Comparison of ENCODE assay signal across 17 mouse cellular contexts in the genomic region with DNA sequence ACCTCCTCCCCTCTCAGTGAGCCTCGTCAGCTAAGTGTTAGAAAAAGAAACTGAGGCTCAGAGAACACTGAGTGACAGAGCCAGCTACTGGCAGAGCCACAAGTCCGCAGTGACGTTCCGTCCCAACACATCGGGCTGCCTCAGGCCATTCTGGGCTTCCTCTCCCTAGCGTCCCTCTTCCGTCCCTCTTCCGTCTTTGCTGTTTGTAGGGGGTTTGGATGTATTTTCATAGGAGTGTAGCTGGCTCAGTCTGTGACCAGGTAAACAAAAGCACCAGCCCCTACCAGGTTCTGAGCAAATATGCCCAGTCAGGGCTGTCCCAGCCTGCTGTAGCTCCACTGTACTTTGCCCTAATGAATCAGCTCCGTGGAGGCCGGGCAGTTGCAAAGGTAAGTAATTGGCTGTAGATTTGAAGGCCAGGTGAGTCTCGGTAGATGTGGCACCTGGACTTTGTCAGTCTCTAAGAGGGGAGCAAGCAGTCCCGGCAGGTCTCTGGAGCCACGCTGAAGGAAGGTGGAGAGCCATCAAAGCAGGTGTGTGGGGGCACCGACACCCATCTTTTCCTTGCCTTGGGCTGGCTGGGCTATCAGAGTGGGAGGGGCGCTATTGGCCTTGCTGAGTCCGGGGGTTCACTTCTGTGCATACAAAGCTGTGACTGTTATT. TPM values are rescaled to one million over a fixed set of nuclear protein-coding genes. Genes with fewer than 3 reads are reported as not detected.
DNase-seq lines count a peak whose midpoint lies in the region; ATAC-seq and TF ChIP-seq lines count a peak whose summit lies in the region.
"Had no signal": no experiment of that assay in that cellular context is flagged by ENCODE, and none has a peak within 500 bp of the region (broad histone marks: within the 10 kb centered on the region; RNA-seq: fewer than 3 reads in every experiment).

No protein-coding gene starts in this region.

- WGBS in kidney, postnatal 0 days: 79% methylated on average over 16 of the region's 16 CpGs
- WGBS in liver, embryonic 13.5 days (ENCODE audit: insufficient replicate concordance): 69% methylated on average over 16 of the region's 16 CpGs

- H3K4me3 ChIP-seq in kidney, postnatal 0 days (replicated peaks; ENCODE audit: low read depth, low read length): no peak overlapping the region
- H3K4me3 ChIP-seq in liver, embryonic 13.5 days (replicated peaks): peak overlapping the region; percentile 3; the same call in 1 of the 2 replicates
- H3K4me3 ChIP-seq: heart, embryonic 13.5 days; hindbrain, embryonic 10.5 days; left cerebral cortex, adult 2 months; limb, embryonic 13.5 days had no signal

- no peak overlapping the region for H3K9ac ChIP-seq in kidney, postnatal 0 days (ENCODE audit: low read depth, low read length)
- H3K9ac ChIP-seq in liver, embryonic 13.5 days: no peak overlapping the region
- H3K9ac ChIP-seq: heart, embryonic 13.5 days; limb, embryonic 13.5 days had no signal

- DNase-seq in urinary bladder, postnatal 14 days (ENCODE audit: low spot score): peak; percentile 22
- DNase-seq in urinary bladder, postnatal 4 days (ENCODE audit: low spot score in 2 of 2): no peak
- DNase-seq in kidney, postnatal 0 days (ENCODE audit: low spot score): no peak
- no peak for DNase-seq in liver, embryonic 13.5 days
- peak; percentile 80 for DNase-seq in yolk sac, embryonic 10.5 days (ENCODE audit: low spot score)
- no peak for DNase-seq in right cerebral cortex, adult 18-20 months
- no peak for DNase-seq in heart, adult 8-10 months (ENCODE audit: low spot score)
- DNase-seq: cerebellum, adult 11 months; gastrocnemius, postnatal 36 days; thymus, adult 18-20 months had no signal

- no peak for TF ChIP-seq CTCF in kidney, postnatal 0 days (IDR thresholded peaks at IDR 0.05; ENCODE audit: low read depth)

- no peaks in the 10 kb centered on the region for H3K27me3 ChIP-seq in kidney, postnatal 0 days (ENCODE audit: insufficient read depth, low read length)
- no peaks in the 10 kb centered on the region for H3K27me3 ChIP-seq in liver, embryonic 13.5 days

- no peaks in the 10 kb centered on the region for H3K9me3 ChIP-seq in kidney, postnatal 0 days (replicated peaks; ENCODE audit: low read length)
- no peaks in the 10 kb centered on the region for H3K9me3 ChIP-seq in liver, embryonic 13.5 days (replicated peaks)
- H3K9me3 ChIP-seq: heart, embryonic 13.5 days; hindbrain, embryonic 10.5 days; limb, embryonic 13.5 days had no signal

- H3K4me1 ChIP-seq in kidney, postnatal 0 days (replicated peaks; ENCODE audit: insufficient read depth, low read length): no peaks in the 10 kb centered on the region
- no peaks in the 10 kb centered on the region for H3K4me1 ChIP-seq in liver, embryonic 13.5 days (replicated peaks)
- H3K4me1 ChIP-seq: heart, embryonic 13.5 days; hindbrain, embryonic 10.5 days; limb, embryonic 13.5 days had no signal

- H3K4me2 ChIP-seq in kidney, postnatal 0 days (ENCODE audit: low read length): no peak overlapping the region
- H3K4me2 ChIP-seq in liver, embryonic 13.5 days: peak overlapping the region; percentile 34
- H3K4me2 ChIP-seq: heart, embryonic 13.5 days; limb, embryonic 13.5 days had no signal

- ATAC-seq in kidney, postnatal 0 days (replicated peaks; ENCODE audit: low FRiP score, low read depth): peak; percentile 85
- ATAC-seq in liver, embryonic 13.5 days (ENCODE audit: low read depth): peak; percentile 77
- ATAC-seq: activated CD4-positive, CD25-positive, alpha-beta regulatory T cell, adult 4 months; forebrain, embryonic 16.5 days had no signal

- H3K36me3 ChIP-seq in kidney, postnatal 0 days (ENCODE audit: insufficient read depth, low read length): no peaks in the 10 kb centered on the region
- H3K36me3 ChIP-seq in liver, embryonic 13.5 days: no peaks in the 10 kb centered on the region
- H3K36me3 ChIP-seq: heart, embryonic 13.5 days; hindbrain, embryonic 10.5 days; limb, embryonic 13.5 days had no signal

- no peak overlapping the region for H3K27ac ChIP-seq in kidney, postnatal 0 days
- peak overlapping the region; percentile 77 for H3K27ac ChIP-seq in liver, embryonic 13.5 days
- H3K27ac ChIP-seq: heart, embryonic 13.5 days; hindbrain, embryonic 10.5 days; left cerebral cortex, adult 2 months; limb, embryonic 13.5 days had no signal

RNA-seq across cellular contexts. Expression of a gene that starts 19.3 kb away (rescaled TPM):
- polyA plus RNA-seq in kidney, postnatal 0 days (2015; fragmentation: Nextera tagmentation; extraction: Ambion mirVana): 1.8 and 2.2 TPM in 2 replicates
- polyA plus RNA-seq in liver, embryonic 13.5 days (2015; fragmentation: Nextera tagmentation; extraction: Ambion mirVana): 3.5 and 4.8 TPM in 2 replicates
- 1 to 10 TPM in 1 of 4 experiments, under 1 TPM in 3; 0.82 to 1.9 (median 0.86) TPM for total RNA-seq in heart, adult 8-10 months (2022)
- total RNA-seq: megakaryocyte-erythroid progenitor cell, adult 5-6 weeks had no signal

Comparison
In these comparisons a context has a peak if more than half of its experiments do, and no peak if none do; other contexts are left out.
1. DNase-seq: peak in urinary bladder, postnatal 14 days (single experiment) and yolk sac, embryonic 10.5 days (single experiment); none in urinary bladder, postnatal 4 days (0 of 2), kidney, postnatal 0 days (single experiment), liver, embryonic 13.5 days (single experiment), right cerebral cortex, adult 18-20 months (single experiment) and heart, adult 8-10 months (single experiment).